Mouse (Mus musculus) thymus, postnatal 4 days (tissue): ENCODE data around the gene Vmn1r9.
"Not testable (repeated sequence)": the region's sequence is repeated elsewhere in the genome, so short reads cannot be mapped to it uniquely, and the experiment has no call there.

Source experiments
- DNase-seq: peaks from one replicate; pipeline ENCODE4 v3.0.0; 2021

The Vmn1r9 gene

DNA sequence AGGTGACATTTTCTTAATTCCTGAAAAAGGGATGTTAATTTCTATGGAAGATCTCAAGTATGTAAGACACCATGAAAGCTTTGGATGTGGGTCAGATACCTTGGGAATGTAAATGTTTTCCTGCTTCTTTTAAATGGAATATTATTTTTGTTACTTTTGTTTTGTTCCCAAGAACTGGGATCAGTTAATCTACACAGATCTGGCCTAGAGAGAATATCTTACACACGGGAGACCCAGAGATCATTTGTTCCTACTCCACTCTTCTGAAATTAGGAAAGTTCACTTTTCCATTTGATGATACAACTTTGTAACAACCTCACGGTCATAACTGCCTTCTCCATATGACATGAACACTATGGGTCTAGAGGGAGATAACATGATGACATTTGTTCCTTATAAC, at the start of gene Vmn1r9:
Gene Vmn1r9, plus strand, starts transcription at position 301 of the 400 bp plus-strand sequence.
- no peak for DNase-seq

DNA sequence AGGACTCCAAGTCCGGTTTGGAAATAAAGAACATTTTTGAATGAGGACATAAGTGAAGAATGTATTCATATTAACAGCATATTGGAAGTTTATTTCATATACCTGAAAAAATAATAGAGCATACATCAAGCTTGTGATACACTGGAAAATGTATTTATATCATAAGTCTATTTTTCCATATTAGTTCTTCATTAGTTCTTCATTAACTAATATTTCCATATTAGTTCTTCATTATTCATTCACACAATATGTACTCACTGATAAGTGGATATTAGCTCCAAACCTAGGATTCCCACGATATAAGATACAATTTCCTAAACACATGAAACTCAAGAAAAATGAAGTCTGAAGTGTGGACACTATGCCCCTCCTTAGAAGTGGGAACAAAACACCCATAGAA, 41.4 kb upstream of the Vmn1r9 start, which contains the start of gene Vmn1r7:
Gene Vmn1r7, minus strand, starts transcription at position 101 of the 400 bp plus-strand sequence.
- not testable (repeated sequence) for DNase-seq

DNA sequence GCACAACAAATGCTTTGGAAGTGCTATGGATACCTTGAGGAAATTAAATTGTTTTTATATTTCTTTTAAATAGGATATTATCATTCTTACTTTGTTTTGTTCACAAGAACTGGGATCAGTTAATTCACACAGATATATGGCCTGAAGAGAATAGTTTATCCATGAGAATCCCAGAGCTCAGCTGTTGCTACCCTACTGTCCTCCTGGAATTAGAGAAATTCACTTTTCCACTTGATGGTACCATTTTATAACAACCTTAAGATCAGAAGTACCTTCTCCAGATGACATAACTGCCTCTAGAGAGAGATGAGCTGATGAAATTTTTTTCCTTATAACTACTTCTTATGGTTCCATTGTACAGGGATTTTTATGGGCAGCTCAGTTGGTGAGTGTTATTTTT, 34.6 kb upstream of the Vmn1r9 start, which contains the start of gene Vmn1r8:
Gene Vmn1r8, plus strand, starts transcription at position 301 of the 400 bp plus-strand sequence.
- DNase-seq: no peak

DNA sequence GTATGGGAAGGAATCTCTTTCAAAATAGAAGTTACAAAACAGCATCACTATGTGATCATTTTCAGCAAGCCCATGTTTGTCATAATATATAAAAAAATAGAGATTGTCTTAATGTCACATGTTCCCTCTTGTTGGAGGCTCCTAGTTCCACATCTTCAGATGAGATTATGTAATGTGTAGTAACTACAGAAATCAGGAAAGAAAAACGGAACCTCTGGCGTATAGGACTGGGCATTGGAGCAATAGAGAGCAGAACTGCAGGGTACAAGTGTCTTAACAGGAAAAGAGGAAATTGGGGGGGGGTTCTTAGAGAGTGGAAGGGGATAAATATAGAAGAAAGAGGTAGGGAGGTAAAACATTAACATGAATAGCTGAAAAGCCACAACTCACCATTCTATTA, 31.9 kb upstream of the Vmn1r9 start:
- no peak for DNase-seq

DNA sequence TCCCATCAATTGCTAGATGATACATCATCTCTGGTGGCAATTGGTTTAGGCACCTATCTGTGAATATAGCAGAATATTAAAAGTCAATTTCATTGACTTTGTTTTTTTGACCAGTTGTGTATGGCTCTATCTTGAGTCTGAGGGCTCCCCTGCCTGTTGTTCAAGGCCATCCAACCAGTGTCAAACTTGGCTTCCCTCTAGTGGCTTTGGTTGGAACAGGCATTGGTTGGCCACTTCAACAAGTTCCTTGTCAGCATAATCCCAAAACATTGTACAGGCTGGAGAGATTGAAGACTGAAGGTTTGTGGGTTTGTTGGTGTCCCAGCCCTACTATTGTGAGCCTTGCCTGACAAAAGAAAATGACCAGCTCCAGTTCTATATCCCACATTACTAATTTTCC, 2.9 kb upstream of the Vmn1r9 start:
- DNase-seq: peak; percentile 17

DNA sequence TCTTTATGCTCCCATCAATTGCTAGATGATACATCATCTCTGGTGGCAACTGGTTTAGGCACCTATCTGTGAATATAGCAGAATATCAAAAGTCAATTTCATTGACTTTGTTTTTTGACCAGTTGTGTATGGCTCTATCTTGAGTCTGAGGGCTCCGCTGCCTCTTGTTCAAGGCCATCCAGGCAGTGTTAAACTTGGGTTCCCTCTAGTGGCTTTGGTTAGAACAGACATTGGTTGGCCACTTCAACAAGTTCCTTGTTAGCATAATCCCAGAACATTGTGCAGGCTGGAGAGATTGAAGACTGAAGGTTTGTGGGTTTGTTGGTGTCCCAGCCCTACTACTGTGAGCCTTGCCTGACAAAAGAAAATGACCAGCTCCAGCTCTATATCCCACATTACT, 39.8 kb downstream of the Vmn1r9 start:
- no peak for DNase-seq

DNA sequence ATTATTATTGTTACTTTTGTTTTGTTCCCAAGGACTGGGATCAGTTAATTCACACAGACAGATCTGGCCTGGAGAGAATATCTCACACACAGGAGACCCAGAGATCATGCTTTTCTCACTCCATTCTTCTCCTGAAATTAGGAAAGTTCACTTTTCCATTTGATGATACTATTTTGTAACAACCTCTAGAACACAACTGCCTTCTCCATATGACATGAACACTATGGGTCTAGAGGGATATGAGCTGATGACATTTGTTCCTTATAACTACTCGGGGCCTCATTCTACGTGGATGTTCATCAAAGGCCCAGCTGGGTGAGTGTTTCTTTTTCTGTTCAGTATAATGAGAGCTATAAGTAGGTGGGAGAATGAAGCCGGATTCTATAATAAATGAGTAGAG, 42.6 kb downstream of the Vmn1r9 start, which contains the start of gene Vmn1r10:
Gene Vmn1r10, plus strand, starts transcription at position 301 of the 400 bp plus-strand sequence.
- DNase-seq: no peak
